Mouse (Mus musculus) mature B cell (primary cell): ENCODE data around the gene Il4ra.

Experiments used
- in situ Hi-C: fragments of 300-500 bp; cut with MboI; formaldehyde crosslinking; loops from 2 replicates; pipeline ENCODE4 v1.14.3; 2019

The Il4ra gene

GRCm38 (mm10) chr7:125599373-125599973 lies 47.6 kb downstream of the Il4ra start:
- in situ Hi-C loops, result no loop called here

- in situ Hi-C loops, result no loop called here
These were observed 48.2 kb downstream of the Il4ra start for GRCm38 (mm10) chr7:125600136-125600535.

GRCm38 (mm10) chr7:125600612-125601279 lies 48.8 kb downstream of the Il4ra start:
- in situ Hi-C loops, result no loop called here

- in situ Hi-C loops, result no loop called here
These were observed 49.4 kb downstream of the Il4ra start for GRCm38 (mm10) chr7:125601280-125601670.

- in situ Hi-C loops, result no loop called here
These were observed 50.0 kb downstream of the Il4ra start for GRCm38 (mm10) chr7:125601821-125602448.

GRCm38 (mm10) chr7:125603185-125603631 lies 51.3 kb downstream of the Il4ra start, which contains the start of gene Il21r:
Il21r (plus strand) TSS chr7:125603429.
- in situ Hi-C loops, result no loop called here

GRCm38 (mm10) chr7:125604362-125605319 lies 52.7 kb downstream of the Il4ra start:
- in situ Hi-C loops, result no loop called here

GRCm38 (mm10) chr7:125605725-125606139 lies 53.8 kb downstream of the Il4ra start:
- in situ Hi-C loops, result no loop called here

- in situ Hi-C loops, result no loop called here
These were observed 54.6 kb downstream of the Il4ra start for GRCm38 (mm10) chr7:125606265-125607164.

GRCm38 (mm10) chr7:125607384-125608182 lies 55.7 kb downstream of the Il4ra start:
- in situ Hi-C loops, result no loop called here

- in situ Hi-C loops, result no loop called here
These were observed 56.3 kb downstream of the Il4ra start for GRCm38 (mm10) chr7:125608183-125608688.

- in situ Hi-C loops, result no loop called here
These were observed 61.7 kb downstream of the Il4ra start for GRCm38 (mm10) chr7:125613579-125613978.

- in situ Hi-C loops, result no loop called here
These were observed 63.5 kb downstream of the Il4ra start for GRCm38 (mm10) chr7:125615453-125615852.

- in situ Hi-C loops, result no loop called here
These were observed 66.1 kb downstream of the Il4ra start for GRCm38 (mm10) chr7:125618016-125618415.

- in situ Hi-C loops, result no loop called here
These were observed 68.2 kb downstream of the Il4ra start for GRCm38 (mm10) chr7:125620077-125620476.

- in situ Hi-C loops, result no loop called here
These were observed 71.1 kb downstream of the Il4ra start for GRCm38 (mm10) chr7:125622741-125623685.

GRCm38 (mm10) chr7:125625219-125625618 lies 73.3 kb downstream of the Il4ra start:
- in situ Hi-C loops, result no loop called here

GRCm38 (mm10) chr7:125625829-125626228 lies 73.9 kb downstream of the Il4ra start:
- in situ Hi-C loops, result no loop called here
